Mouse (Mus musculus): ENCODE results near the gene Atg4d.

- TF ChIP-seq ZC3H11A (IDR thresholded peaks at IDR 0.05; ENCODE audit: borderline replicate concordance, low read depth, low read length) (no peak), HCFC1 (IDR thresholded peaks at IDR 0.05; ENCODE audit: borderline replicate concordance, insufficient read depth, low read length) (no peak), ZNF384 (IDR thresholded peaks at IDR 0.05; ENCODE audit: low read depth, low read length) (no peak)
These were observed 44.2 kb downstream of the Atg4d start for GRCm38 (mm10) chr9:21309150-21309741.

Measured in ES-E14 (cell line).